Mouse (Mus musculus) cortical plate, adult 2 months (tissue): Measurements from ENCODE around the gene Doc2g. TPM values are rescaled to one million over a fixed set of nuclear protein-coding genes. Genes with fewer than 3 reads are reported as not detected.

Experiments
- H3K27ac ChIP-seq: fragments of 200-500 bp; 2 replicates; pipeline ENCODE4 v1.5.1; 2012; ENCODE audit warnings: low read length, control low read depth, inconsistent platforms; ENCODE audit not compliant: insufficient read depth
- H3K4me1 ChIP-seq: fragments of 200-500 bp; 2 replicates; pipeline ENCODE4 v1.6.1; 2011; ENCODE audit warnings: low read length; ENCODE audit not compliant: control insufficient read depth, insufficient read depth
- H3K4me3 ChIP-seq: fragments of 200-500 bp; 2 replicates; pipeline ENCODE4 v1.5.1; 2011; ENCODE audit warnings: mild to moderate bottlenecking, low read length, control low read depth; ENCODE audit not compliant: insufficient read depth
- CTCF ChIP-seq: fragments of 200-500 bp; IDR thresholded peaks from 2 replicates; pipeline ENCODE4 v1.5.1; 2011; ENCODE audit warnings: mild to moderate bottlenecking, control low read depth, low read length; ENCODE audit not compliant: insufficient read depth; ENCODE audit errors: extremely low read depth
- POLR2A ChIP-seq: fragments of 200-500 bp; IDR thresholded peaks from 2 replicates; pipeline ENCODE4 v1.6.1; 2011; ENCODE audit warnings: mild to moderate bottlenecking, low read length, control low read depth; ENCODE audit not compliant: insufficient read depth; ENCODE audit errors: extremely low read depth
- polyA plus RNA-seq: library from polyadenylated mRNA; depleted of rRNA; stranded (reverse); fragments of >200 nt; gene quantifications from 2 replicates; pipeline ENCODE4 v1.2.3, GENCODE M21; 2012

Gene Doc2g
- polyA plus RNA-seq, 1 experiment, result 9.4 TPM

DNA sequence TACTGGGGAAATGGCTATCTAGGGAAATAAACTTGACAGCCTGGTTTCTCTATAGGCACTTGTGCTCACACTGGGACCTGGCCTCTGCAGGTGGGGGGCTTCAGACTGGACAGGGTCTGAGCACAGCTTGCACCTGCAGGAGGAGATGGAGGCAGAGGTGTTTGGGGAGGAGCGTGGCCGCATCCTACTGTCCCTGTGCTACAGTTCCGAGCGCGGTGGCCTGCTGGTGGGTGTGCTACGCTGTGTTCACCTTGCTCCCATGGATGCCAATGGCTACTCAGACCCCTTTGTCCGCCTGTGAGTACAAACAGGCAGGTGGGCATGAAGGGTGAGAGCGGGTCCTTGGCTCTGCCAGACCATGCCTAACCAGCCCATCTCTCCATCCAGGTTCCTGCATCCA is 2.9 kb downstream of the Doc2g start:
- Histone ChIP-seq H3K4me3 (no peak overlapping the region), H3K27ac (no peak overlapping the region), H3K4me1 (no peaks in the 10 kb centered on the region)
- TF ChIP-seq CTCF (no peak), POLR2A (no peak)

- Histone ChIP-seq H3K4me1 (peaks cover 4% of the 10 kb centered on the region; the same call in 1 of the 2 replicates), H3K27ac (no peak overlapping the region), H3K4me3 (no peak overlapping the region)
- TF ChIP-seq CTCF, result no peak
These were observed 8.0 kb downstream of the Doc2g start for GRCm38 (mm10) chr19:4011086-4011485.

- Histone ChIP-seq H3K4me3 (peak within 1 kb of the TSS; percentile 65), H3K4me1 (peaks cover 4% of the 10 kb centered on the region; the same call in 1 of the 2 replicates), H3K27ac (no peak within 1 kb of the TSS)
- TF ChIP-seq CTCF (peak; percentile 92), POLR2A (peak; percentile 74)
These were observed 9.4 kb downstream of the Doc2g start, which contains the start of gene Ndufv1 for GRCm38 (mm10) chr19:4012432-4013022. Gene Ndufv1 (minus strand): TSS chr19:4012806.

GRCm38 (mm10) chr19:4013066-4013465 is 10.0 kb downstream of the Doc2g start:
- H3K4me3 ChIP-seq, result no peak overlapping the region; the same call in 1 of the 2 replicates
- H3K27ac ChIP-seq, result no peak overlapping the region
- TF ChIP-seq CTCF (no peak), POLR2A (no peak)
- peaks cover 4% of the 10 kb centered on the region; the same call in 1 of the 2 replicates for H3K4me1 ChIP-seq

- no peak overlapping the region for H3K27ac ChIP-seq
- H3K4me3 ChIP-seq, result no peak overlapping the region
- TF ChIP-seq POLR2A (no peak), CTCF (no peak)
- peaks cover 4% of the 10 kb centered on the region; the same call in 1 of the 2 replicates for H3K4me1 ChIP-seq
These were observed 11.7 kb downstream of the Doc2g start for GRCm38 (mm10) chr19:4014802-4015201.

- TF ChIP-seq POLR2A (no peak), CTCF (no peak)
- no peak overlapping the region for H3K4me3 ChIP-seq
- H3K27ac ChIP-seq, result no peak overlapping the region
- H3K4me1 ChIP-seq, result peaks cover 4% of the 10 kb centered on the region; the same call in 1 of the 2 replicates
These were observed 12.5 kb downstream of the Doc2g start for GRCm38 (mm10) chr19:4015635-4016034.

GRCm38 (mm10) chr19:4017921-4018587 is 14.9 kb downstream of the Doc2g start:
- TF ChIP-seq CTCF, result no peak
- no peak for TF ChIP-seq POLR2A
- H3K27ac ChIP-seq, result no peak overlapping the region

DNA sequence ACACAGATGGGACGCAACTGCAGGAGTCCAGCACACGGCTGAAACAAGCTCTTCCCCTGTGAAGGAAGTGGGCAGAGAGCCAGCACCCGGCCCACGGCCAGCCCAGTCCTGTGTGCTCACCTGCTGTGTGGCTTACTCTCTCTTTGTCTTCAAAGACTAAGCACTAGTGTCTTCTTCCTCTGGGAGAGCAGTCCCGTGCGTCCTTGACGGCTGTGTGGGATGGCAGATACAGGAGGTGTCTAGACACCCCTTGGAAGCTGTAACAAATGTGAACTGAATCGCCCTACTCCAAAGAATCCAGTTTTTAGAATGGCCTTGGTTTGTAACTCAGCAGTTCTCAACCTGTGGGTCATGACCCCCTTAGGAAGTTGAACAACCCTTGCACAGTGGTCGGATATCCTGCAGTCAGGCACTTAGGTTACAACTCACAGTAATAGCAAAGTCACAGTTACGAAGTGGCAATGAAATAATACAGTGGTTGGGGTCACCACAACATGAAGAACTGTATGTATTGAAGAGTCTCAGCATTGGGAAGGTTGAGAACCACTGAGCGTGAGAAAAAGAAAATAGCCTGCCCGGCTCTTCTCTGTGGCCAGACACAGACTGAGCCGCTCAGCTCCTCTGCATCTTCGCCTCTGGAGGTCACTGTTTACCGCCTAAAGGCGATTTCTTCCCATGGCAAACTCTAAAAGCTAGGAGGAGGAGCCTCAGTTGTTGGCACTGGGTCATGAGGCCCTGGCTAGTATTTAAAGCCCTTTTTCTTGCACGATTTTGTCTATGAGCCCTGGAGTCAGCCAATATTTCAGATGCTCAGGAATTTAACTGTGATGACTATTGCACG is 15.8 kb downstream of the Doc2g start:
- Histone ChIP-seq H3K4me1 (no peaks in the 10 kb centered on the region), H3K4me3 (no peak overlapping the region), H3K27ac (no peak overlapping the region)
- no peak for TF ChIP-seq POLR2A
- peak; percentile 83 for TF ChIP-seq CTCF

More at GRCm38 (mm10) chr19:4017921-4018587, 14.9 kb downstream of the Doc2g start:
- no peaks in the 10 kb centered on the region for H3K4me1 ChIP-seq
- no peak overlapping the region for H3K4me3 ChIP-seq

DNA sequence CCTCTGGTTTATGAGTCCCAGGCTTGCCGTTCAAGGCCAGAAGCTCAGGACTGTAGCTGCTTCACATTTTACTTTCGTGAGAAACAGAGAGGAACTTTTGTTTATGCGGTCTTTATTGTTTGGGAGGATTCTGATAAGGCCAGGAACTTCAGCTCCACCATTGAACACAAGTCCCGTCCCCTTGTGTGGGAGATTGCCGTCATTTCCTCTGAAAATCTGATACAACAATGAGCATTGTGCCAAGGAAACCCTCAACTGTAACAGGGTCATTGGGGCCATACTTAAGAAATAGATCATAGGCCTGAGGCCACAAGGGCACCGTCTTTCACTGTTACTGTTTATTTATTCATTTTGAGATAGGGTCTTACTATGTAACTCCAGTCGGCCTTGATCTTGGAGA is 20.1 kb downstream of the Doc2g start:
- Histone ChIP-seq H3K4me3 (no peak overlapping the region), H3K27ac (no peak overlapping the region), H3K4me1 (no peaks in the 10 kb centered on the region)
- TF ChIP-seq POLR2A, result no peak
- no peak for TF ChIP-seq CTCF

DNA sequence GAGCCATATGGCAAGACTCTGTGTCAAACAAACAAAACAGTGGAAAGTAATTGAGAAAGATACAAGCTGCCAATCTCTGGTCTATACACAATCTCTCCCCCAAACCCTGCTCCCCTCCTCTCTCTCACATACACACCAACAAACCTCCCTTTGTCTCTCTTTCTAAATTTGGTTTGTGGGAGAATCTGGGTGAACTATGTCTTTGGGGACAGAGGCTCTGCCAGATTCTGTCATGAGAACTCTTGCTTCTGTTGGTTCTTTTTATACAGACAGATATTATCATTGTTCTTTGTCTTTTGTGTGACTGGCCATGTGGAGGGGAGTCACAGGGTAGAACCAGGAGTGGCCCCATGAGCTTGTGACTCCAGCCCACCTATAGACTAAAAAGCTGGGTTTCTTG is 24.5 kb downstream of the Doc2g start:
- no peaks in the 10 kb centered on the region for H3K4me1 ChIP-seq
- TF ChIP-seq CTCF, result no peak
- no peak for TF ChIP-seq POLR2A
- H3K4me3 ChIP-seq, result no peak overlapping the region
- H3K27ac ChIP-seq, result peak overlapping the region; percentile 77
